Mouse (Mus musculus) mouse trophoblast stem cell (cell line): ENCODE measurements at regions not wholly inside any gene's neighbourhood (a gene's known extent, or its start where the extent isn't known, plus 50 kb on each side); places are given as distances from the start of the nearest gene placed in this dataset.

Source experiments
- in situ Hi-C, 2 experiments: fragments of 300-500 bp; cut with MseI, MboI; formaldehyde crosslinking; loops; 2 replicates in 1 of 2; 3 replicates in 1 of 2; pipeline ENCODE4 v1.15.1; 2025

DNA sequence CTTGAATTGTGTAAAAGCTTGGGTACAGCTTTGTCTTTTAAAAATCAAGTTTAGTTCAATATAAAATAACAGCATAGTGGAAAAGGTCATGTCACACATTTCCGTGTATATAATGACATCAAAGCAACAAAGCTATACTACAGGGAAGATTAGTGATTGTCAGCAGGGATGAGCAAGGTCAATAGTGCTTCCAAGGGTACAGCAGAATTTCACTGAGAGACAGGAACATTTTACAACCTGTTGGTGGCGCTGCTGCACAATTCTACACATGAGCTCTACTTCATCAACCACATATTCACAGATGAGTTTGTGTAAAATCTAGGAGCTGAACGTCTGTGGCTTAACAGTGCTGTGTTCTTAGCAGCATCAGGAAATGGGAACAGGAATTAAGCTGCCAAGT lies 74.3 kb upstream of the A2m start:
- in situ Hi-C loops = loop anchor here (5.0 to 25.0 kb wide), 2 partner anchors 51 to 701 kb away; no protein-coding TSS in a partner anchor

DNA sequence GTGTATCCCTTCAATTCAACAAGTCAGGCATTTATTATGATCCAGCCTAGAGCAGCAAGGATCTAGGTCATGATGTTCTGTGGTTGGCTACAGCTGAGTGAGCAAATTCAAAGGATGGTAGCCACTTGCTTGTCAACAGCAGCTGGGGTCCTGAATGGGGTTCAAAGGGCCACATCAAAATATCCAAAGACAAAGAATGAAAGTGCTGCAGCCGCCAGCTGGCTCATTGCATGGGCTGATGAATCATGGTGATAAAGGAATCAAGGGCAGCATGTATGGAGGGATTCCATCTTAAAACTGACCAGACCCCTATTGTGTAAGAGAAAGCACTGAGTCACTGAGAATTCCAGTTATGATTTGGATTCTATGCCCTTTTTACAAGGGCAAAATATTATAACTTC lies 74.8 kb upstream of the A2m start:
- in situ Hi-C loops = loop anchor here (5.0 to 25.0 kb wide), 2 partner anchors 52 to 702 kb away; no protein-coding TSS in a partner anchor

DNA sequence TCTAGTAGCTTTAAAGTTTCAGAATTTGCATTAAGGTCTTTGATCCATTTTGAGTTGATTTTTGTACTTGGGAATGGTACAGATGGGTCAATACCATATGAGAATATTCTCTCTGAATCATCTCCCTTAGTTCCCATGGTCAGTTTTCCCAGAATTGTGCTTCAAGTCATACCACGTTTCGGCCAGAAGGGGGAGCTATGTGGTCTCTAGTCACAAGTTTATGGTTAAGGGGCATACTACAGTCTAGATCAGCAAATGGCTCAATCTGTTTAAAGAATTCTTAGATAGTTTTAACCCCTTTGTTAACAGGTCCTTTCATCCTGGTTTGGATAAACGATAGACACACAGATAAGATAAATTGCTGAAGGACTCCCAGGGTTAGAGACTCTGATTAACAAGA lies 78.7 kb upstream of the A2m start:
- in situ Hi-C loops = loop anchor here in 1 of 2 experiments (25.0 kb wide), 1 partner anchor 706 kb away; no protein-coding TSS in a partner anchor

DNA sequence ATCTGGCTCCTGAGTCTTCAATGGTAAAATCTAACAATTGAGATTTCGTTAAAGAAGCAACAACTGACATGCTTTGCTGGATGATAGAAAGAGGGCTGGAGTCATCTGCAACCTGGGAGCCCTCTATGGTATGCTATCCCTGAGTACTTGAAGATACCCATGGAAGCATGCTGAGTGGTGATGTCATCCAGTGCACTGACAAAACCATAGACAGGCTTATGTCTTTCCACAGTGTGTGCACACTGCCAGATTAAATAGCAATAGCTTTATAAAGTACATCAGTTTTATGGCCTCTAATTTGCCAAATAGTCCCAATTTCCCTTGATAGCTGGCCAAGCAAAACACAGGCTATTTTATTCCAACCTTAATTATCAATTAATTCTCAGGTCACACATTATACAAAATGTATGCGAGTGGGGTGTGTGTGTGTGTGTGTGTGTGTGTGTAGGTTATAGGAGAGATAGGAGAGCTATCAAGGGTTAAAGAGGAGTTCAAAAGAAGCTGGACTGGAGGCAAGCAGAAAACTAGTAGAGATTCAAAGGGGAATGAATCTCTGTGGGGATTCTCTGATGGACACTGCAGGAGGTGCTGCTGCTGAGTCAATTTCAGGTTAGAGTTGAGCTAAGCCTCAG lies 80.1 kb upstream of the Iqsec3 start:
- in situ Hi-C loops = loop anchor here in 1 of 2 experiments (25.0 kb wide), 1 partner anchor 709 kb away; no protein-coding TSS in a partner anchor

DNA sequence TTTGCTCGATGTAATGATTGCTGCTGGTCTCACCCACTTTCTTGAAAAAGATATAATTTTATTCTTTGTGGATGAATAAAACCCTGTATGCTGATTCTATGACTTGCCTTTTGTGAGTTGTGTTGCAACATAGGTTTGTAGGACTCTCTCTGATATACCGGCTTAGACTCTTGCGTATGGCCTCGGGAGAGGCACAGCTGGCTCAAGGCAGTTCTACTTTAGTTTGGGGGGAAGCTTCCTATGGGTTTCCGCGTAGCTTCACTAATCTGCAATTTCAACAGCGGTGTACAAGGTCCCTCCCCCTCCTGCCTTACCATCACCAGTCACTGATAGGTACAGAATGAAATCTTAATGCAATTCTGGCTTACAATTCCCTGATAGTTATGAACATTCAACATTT lies 60.0 kb upstream of the Iqsec3 start:
- in situ Hi-C loops = loop anchor here (5.0 to 10.0 kb wide), 3 partner anchors 191 to 259 kb away; partner anchors contain the start of gene Slc6a12 (in 1 of the 2)

DNA sequence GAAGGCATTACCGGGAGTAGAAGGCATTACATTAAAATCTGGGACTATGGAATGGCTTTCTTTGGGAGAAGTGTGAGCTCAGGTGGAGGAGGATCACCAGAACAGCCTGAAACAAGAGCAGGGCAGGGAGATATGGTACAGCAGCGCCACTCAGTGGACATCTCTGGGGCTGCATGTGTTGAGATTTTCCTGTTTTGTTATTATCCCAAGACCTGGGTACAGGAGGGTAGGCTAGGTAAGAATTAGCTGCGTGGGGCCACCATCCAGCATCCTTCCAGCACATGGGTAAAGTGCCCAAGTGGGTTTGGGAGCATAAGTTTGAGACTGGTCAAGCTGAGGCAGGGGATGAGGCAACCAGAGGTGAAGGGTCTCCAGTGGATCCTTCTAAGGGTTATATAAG lies 59.4 kb upstream of the Iqsec3 start:
- in situ Hi-C loops = loop anchor here (5.0 to 10.0 kb wide), 3 partner anchors 191 to 258 kb away; partner anchors contain the start of gene Slc6a12 (in 1 of the 2)

DNA sequence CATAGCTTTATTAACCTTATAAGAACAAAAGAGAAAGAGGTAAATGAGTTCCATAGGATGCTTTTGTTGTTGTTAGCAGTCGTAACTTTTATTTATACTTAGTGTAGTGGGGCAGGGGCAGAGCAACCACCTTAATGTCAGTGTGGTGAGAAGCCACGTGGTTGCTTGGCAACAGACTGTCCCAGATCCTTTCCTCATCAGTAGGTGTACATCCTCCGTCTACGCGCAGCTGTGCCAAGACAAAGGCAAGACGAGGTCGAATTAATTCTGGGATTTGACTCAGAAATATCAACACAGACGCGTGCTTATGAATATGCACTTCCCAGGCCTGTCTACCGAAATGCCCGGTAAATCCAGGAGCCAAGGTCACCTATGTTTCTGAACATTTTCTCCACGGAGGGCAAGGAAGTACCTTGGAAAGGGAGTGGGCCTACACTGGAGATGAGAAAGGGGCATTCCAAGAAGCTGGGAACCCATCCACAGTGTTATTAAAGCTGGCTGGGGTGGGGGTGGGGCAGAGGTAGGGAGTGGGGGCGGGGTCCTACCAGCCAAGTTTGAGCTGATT lies 58.4 kb upstream of the Iqsec3 start:
- in situ Hi-C loops = loop anchor here (5.0 to 10.0 kb wide), 3 partner anchors 190 to 257 kb away; partner anchors contain the start of gene Slc6a12 (in 1 of the 2)

DNA sequence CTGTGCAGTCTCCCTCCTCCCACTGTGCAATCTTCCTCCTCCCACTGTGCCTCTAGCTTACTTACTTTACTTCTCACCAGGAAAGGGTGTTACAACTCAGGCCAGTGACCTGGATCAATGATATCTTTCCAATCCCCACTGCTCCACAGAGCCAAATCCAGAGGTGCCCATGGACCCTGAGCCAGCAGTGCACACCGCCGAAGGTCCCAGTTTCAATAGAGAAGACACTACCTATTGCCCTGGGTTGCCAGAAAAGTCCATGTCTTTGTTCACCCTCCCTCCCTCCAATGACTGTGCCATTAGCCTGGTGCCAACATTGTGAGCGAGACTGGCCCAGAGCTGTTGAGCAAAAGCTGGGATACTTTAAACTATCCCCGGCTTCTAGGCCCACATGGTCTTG lies 53.8 kb upstream of the Iqsec3 start:
- in situ Hi-C loops = no loop called here

DNA sequence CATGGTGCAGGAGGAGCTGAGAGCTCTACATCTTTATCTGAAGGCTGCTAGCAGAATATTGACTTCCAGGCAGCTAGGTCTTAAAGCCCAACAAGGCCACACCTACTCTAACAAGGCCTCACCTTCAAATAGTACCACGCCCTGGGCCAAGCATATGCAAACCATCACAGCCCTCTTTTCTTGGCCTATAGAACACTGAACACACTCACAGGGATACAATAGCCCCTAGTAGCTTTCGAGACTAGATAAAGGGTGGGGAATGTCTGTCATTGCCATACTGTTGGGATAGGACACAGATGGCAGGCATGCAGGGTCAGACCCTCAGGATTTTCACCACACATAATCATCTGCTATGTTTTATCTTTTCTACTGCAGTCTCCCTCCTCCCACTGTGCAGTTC lies 52.6 kb upstream of the Iqsec3 start:
- in situ Hi-C loops = no loop called here

DNA sequence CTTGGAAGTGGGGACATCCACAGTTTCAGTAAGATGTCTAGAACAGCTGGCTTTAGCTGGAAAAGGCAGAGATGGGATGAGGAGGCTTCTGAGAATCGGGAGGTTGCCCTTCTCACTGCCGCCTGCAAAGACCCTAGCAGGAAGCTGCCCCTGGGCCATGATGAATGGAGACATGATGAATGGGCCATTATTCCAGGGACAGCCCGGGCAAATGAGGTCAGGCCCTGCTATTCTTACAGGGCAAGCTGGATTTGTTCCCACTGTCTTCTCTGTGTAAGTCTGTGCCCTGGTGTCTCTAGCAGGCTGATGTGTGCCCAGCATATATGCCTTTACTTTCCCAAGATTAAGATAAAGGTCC lies 51.1 kb upstream of the Iqsec3 start:
- in situ Hi-C loops = no loop called here

DNA sequence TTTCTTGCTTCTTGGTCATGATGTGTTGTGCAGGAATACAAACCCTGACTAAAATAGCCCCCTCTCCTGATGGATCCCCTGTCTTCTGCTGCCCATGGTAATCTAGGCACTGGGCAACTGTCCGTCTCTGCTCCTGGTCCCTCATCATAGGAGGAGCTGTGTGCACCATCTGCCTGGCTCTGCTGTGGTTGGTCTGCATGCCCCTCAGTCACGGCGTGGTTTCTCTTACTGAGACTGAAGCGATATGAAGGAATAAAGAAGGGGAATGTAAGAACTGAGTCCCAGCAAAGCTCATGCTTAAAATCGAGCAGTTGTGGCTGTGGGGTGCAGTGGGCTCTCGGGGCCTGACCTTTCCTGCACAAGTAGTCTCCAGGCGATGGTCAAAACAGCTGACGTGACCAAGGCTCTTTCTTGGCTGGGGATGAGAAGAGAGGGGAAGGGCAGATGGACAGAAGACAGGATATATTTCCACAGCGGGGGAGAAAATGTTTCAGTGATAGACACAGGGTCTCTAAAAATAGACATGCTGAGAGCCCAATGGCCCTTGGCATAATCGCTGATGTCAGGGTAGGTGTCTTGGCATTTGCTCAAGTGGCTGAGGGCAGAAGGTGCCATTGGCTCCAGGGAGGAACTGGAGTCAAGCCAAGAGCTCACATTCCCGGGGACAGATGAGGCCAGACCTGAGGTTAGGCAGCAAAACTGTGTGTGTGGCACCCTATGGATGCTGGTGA lies 50.6 kb upstream of the Iqsec3 start:
- in situ Hi-C loops = no loop called here
